Mouse (Mus musculus): ENCODE data around the gene Gsc2. TPM values are rescaled to one million over a fixed set of nuclear protein-coding genes. Genes with fewer than 3 reads are reported as not detected.
"Not testable (repeated sequence)": the region's sequence is repeated elsewhere in the genome, so short reads cannot be mapped to it uniquely, and the experiment has no call there.

The Gsc2 gene
- polyA plus RNA-seq (2016; fragmentation: Nextera tagmentation; extraction: Ambion mirVana) = not detected in 2 replicates

DNA sequence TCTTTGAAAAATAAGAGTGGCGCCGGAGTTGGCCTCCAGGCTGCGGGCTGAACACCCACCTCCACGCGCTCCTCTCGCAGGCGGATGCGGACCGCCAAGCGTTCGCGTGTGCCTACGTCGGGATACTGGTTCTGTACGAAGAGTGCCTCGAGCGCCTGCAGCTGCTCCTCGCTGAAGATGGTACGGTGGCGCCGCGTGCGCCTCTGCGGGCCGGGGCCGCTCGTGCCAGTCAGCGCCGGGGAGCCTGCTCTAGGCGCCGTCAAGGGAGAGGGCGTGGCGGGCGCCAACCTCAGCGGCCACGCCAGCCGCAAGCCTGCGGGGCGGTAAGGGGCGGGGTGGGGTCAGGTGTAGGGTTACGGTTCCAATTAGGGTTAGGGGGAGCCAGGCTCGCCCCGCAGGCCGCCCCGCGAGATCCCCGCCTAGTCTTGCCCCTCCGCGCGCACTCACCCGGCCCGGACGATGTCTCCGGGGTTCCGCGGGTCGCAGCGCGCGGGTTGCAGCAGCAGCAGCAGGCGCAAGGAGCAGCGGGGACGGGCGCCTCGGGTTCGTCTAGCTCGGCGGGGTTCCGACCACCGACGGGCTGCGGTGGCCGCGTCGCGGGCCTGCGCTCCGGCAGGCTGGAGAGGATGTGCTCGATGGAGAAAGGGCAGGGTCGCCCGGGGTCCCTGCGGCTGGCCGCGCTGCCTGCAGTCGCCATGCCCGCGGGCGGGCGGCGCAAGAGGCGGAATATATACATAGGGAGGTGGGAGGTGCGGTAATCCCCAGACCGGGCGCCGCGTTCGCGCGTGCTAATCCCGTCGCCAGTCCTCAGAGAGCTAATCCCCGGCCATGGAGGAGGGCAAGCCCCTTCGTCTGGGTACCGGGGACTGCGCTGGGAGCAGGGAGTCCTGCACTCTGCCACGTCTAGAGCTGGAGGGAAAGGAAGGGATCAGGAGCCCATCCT, at the start of gene Gsc2:
Gene Gsc2 (minus strand): TSS at position 753 of the 943 bp plus-strand sequence.
- Histone ChIP-seq H3K4me2 (peak within 1 kb of the TSS; percentile 75), H3K4me3 (replicated peaks) (peak within 1 kb of the TSS; percentile 45), H3K9me3 (no peaks in the 10 kb centered on the region), H3K27ac (no peak within 1 kb of the TSS), H3K27me3 (peaks cover 77% of the 10 kb centered on the region), H3K4me1 (replicated peaks) (peaks cover 19% of the 10 kb centered on the region), H3K9ac (replicated peaks) (peak within 1 kb of the TSS; percentile 42), H3K36me3 (no peaks in the 10 kb centered on the region)
- no peak for ATAC-seq (ENCODE audit: insufficient number of reproducible peaks, insufficient read depth, low FRiP score, low TSS enrichment, low read depth)
- under 1% methylated on average over 105 of the region's 106 CpGs for WGBS

GRCm38 (mm10) chr16:17962091-17962490, 47.2 kb upstream of the Gsc2 start:
- Histone ChIP-seq H3K4me1 (replicated peaks) (no peaks in the 10 kb centered on the region), H3K27me3 (no peaks in the 10 kb centered on the region), H3K9ac (replicated peaks) (no peak overlapping the region), H3K9me3 (no peaks in the 10 kb centered on the region), H3K27ac (no peak overlapping the region), H3K4me3 (replicated peaks) (no peak overlapping the region), H3K36me3 (no peaks in the 10 kb centered on the region), H3K4me2 (no peak overlapping the region)
- no peak for ATAC-seq (ENCODE audit: insufficient number of reproducible peaks, insufficient read depth, low FRiP score, low TSS enrichment, low read depth)
- WGBS = 76% methylated on average over 7 of the region's 7 CpGs

DNA sequence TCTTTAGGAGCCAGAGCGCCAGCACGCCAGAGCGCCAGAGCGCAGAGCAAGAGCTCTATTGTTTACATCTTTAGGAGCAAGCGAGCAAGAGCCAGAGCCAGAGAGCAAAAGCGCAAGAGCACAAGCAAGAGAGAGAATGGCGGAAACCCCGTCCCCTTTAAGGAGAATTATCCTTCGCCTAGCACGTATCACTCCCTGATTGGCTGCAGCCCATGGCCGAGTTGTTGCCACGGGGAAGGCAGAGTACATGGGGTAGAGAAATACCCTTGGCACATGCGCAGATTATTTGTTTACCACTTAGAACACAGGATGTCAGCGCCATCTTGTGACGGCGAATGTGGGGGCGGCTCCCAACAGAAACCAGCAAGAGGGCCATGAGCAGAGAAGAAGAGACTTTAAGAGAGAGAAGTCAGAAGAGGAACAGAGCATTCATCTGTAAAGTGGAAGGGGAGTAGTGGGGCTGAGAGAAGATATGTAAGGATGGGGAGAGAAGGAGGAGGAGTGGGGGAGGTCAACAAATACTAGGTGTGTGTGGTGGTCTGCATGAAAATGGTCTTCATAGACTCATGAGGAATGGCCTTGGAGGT, 41.3 kb upstream of the Gsc2 start:
- H3K4me1 ChIP-seq (replicated peaks); H3K36me3 ChIP-seq; H3K4me2 ChIP-seq; ATAC-seq (ENCODE audit: insufficient number of reproducible peaks, insufficient read depth, low FRiP score, low TSS enrichment, low read depth); H3K9me3 ChIP-seq; H3K9ac ChIP-seq (replicated peaks); H3K27me3 ChIP-seq; H3K4me3 ChIP-seq (replicated peaks); H3K27ac ChIP-seq: not testable (repeated sequence)
- WGBS = 96% methylated on average over 17 of the region's 17 CpGs

GRCm38 (mm10) chr16:17951618-17952017, 36.8 kb upstream of the Gsc2 start:
- Histone ChIP-seq H3K27me3 (no peaks in the 10 kb centered on the region), H3K9me3 (peaks cover 4% of the 10 kb centered on the region; the same call in 1 of the 2 replicates), H3K4me1 (replicated peaks) (peaks cover 4% of the 10 kb centered on the region; the same call in 1 of the 2 replicates), H3K27ac (no peak overlapping the region), H3K36me3 (no peaks in the 10 kb centered on the region), H3K9ac (replicated peaks) (no peak overlapping the region), H3K4me3 (replicated peaks) (no peak overlapping the region), H3K4me2 (no peak overlapping the region)
- WGBS = 83% methylated on average over 3 of the region's 4 CpGs
- ATAC-seq (ENCODE audit: insufficient number of reproducible peaks, insufficient read depth, low FRiP score, low TSS enrichment, low read depth) = no peak

GRCm38 (mm10) chr16:17950068-17950467, 35.2 kb upstream of the Gsc2 start:
- no peaks in the 10 kb centered on the region for H3K9me3 ChIP-seq
- H3K36me3 ChIP-seq = no peaks in the 10 kb centered on the region
- peaks cover 4% of the 10 kb centered on the region; the same call in 1 of the 2 replicates for H3K4me1 ChIP-seq (replicated peaks)
- no peak overlapping the region for H3K4me2 ChIP-seq
- H3K27me3 ChIP-seq = no peaks in the 10 kb centered on the region
- H3K4me3 ChIP-seq (replicated peaks) = no peak overlapping the region
- 71% methylated on average over 4 of the region's 4 CpGs for WGBS
- no peak for ATAC-seq (ENCODE audit: insufficient number of reproducible peaks, insufficient read depth, low FRiP score, low TSS enrichment, low read depth)
- 0 out of 2 replicates have a peak overlapping the region, but pooled peaks have one; percentile 1 for H3K27ac ChIP-seq
- no peak overlapping the region for H3K9ac ChIP-seq (replicated peaks)

DNA sequence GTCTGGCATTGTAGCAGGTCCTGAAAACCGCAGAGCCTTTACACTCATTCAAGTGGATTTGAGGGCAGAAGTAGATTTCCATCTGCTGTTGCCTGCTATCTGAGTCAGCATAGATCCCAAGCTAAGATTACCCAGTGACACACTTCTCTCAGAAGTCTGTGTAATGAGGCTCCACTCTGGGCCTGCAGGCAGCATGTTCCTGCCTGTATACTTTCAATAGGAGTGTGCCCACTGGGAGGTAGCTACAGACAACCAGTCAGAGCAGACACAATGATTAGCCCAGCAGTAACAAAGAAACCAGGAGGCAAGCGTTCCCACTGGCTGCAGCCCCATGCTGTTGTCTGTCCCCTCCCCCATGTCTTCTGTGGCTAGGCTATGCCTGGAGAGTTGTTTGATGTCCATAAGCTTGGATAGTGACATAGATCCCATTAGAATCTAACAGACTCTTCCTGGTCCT, 34.6 kb upstream of the Gsc2 start:
- ATAC-seq (ENCODE audit: insufficient number of reproducible peaks, insufficient read depth, low FRiP score, low TSS enrichment, low read depth) = no peak
- 45% methylated on average over 2 of the region's 2 CpGs for WGBS
- H3K36me3 ChIP-seq = no peaks in the 10 kb centered on the region
- no peak overlapping the region for H3K4me3 ChIP-seq (replicated peaks)
- H3K4me1 ChIP-seq (replicated peaks) = peaks cover 4% of the 10 kb centered on the region; the same call in 1 of the 2 replicates
- H3K9me3 ChIP-seq = no peaks in the 10 kb centered on the region
- 0 out of 2 replicates have a peak overlapping the region, but pooled peaks have one; percentile 5 for H3K27ac ChIP-seq
- H3K4me2 ChIP-seq = no peak overlapping the region
- H3K9ac ChIP-seq (replicated peaks) = no peak overlapping the region
- H3K27me3 ChIP-seq = no peaks in the 10 kb centered on the region

DNA sequence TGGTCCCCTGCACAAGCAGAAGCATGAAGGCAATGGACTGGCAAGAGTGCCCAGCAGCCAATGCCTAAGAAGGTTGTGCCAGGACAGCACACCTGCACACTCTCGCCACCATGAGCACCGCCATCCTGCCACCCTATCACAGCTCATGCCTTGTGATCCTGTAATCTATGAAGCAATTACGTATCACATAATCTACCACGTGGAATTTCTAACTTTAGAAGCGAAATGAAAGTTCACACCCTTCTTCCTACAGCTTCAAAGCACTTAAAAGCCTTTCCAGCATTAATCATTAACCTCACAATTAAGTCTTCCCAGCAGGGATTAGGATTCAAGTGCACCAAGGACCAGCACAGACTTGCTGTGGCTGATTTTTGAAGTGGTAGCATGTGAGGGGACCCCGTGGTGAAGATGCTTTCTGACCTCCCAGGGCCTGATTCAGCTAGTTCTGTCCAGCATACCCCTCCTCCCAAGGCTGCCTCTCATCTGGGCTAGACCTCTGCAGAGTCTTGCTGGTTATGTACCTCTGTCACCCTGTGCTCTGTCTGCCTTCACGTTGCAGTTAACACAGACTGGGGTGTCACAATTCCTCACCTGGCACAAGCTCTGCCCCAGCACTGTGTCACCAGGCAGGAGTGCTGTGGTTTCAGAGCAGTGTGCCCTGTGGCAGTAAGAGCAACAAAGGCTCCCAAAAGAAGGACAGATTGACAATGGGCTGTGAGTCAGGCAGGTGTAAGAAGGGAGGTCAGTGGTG, 30.4 kb upstream of the Gsc2 start:
- 55% methylated on average over 7 of the region's 7 CpGs for WGBS
- no peak overlapping the region for H3K9ac ChIP-seq (replicated peaks)
- no peaks in the 10 kb centered on the region for H3K9me3 ChIP-seq
- no peak overlapping the region for H3K4me2 ChIP-seq
- H3K36me3 ChIP-seq = no peaks in the 10 kb centered on the region
- peaks cover 4% of the 10 kb centered on the region; the same call in 1 of the 2 replicates for H3K4me1 ChIP-seq (replicated peaks)
- no peak for ATAC-seq (ENCODE audit: insufficient number of reproducible peaks, insufficient read depth, low FRiP score, low TSS enrichment, low read depth)
- no peak overlapping the region for H3K27ac ChIP-seq
- H3K27me3 ChIP-seq = no peaks in the 10 kb centered on the region
- no peak overlapping the region for H3K4me3 ChIP-seq (replicated peaks)

DNA sequence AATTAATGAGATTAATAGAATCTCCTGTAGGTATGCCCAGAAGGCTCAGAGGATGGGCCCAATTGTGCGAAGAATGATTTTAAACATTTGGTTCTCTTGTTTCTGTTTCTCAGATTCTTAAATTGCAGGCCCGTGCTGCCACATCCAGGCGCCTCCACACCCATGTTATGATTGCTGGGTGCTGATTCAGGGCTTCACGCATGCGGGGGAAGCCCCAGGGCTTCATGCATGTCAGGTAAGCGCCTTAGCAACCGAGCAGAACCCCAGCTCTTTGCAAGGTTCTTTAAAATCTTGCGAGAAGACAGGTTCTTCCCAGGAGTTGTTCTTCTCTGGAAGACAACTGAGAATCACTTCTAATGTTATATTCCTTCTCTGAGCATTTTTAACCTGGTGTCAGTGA, 28.6 kb upstream of the Gsc2 start:
- H3K4me3 ChIP-seq (replicated peaks) = no peak overlapping the region
- no peaks in the 10 kb centered on the region for H3K9me3 ChIP-seq
- no peak overlapping the region for H3K27ac ChIP-seq
- no peak for ATAC-seq (ENCODE audit: insufficient number of reproducible peaks, insufficient read depth, low FRiP score, low TSS enrichment, low read depth)
- H3K4me1 ChIP-seq (replicated peaks) = no peaks in the 10 kb centered on the region; the same call in 1 of the 2 replicates
- H3K36me3 ChIP-seq = no peaks in the 10 kb centered on the region
- no peak overlapping the region for H3K9ac ChIP-seq (replicated peaks)
- WGBS = 67% methylated on average over 8 of the region's 8 CpGs
- H3K4me2 ChIP-seq = no peak overlapping the region
- H3K27me3 ChIP-seq = no peaks in the 10 kb centered on the region

GRCm38 (mm10) chr16:17939255-17939751, 24.4 kb upstream of the Gsc2 start:
- Histone ChIP-seq H3K4me3 (replicated peaks) (no peak overlapping the region), H3K27me3 (peaks cover 19% of the 10 kb centered on the region), H3K4me1 (replicated peaks) (no peaks in the 10 kb centered on the region; the same call in 1 of the 2 replicates), H3K36me3 (no peaks in the 10 kb centered on the region), H3K27ac (no peak overlapping the region), H3K4me2 (no peak overlapping the region), H3K9me3 (no peaks in the 10 kb centered on the region), H3K9ac (replicated peaks) (no peak overlapping the region)
- no peak for ATAC-seq (ENCODE audit: insufficient number of reproducible peaks, insufficient read depth, low FRiP score, low TSS enrichment, low read depth)
- 67% methylated on average over 9 of the region's 9 CpGs for WGBS

DNA sequence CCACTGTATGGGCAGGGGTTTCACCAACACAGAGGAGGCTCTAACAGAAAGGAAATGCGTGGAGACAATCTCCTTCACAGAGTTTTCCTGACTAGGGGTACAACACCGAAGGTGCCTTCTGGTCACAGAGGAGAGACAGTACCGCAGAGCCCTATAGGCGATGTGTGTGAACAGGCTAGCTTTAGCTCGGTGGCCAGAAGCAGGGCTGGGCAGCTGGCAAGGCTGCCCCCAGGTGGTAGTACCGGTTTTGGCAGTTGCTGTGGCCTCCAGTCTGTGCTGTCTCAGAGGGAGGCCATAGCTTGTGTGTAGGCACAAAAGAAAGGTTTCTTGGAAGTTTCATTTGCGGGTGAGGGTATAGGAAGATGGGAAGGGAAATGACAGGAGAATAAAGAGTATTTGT, 24.0 kb upstream of the Gsc2 start:
- Histone ChIP-seq H3K9me3 (no peaks in the 10 kb centered on the region), H3K4me1 (replicated peaks) (no peaks in the 10 kb centered on the region; the same call in 1 of the 2 replicates), H3K4me3 (replicated peaks) (no peak overlapping the region), H3K4me2 (no peak overlapping the region), H3K27me3 (peaks cover 19% of the 10 kb centered on the region), H3K27ac (no peak overlapping the region), H3K9ac (replicated peaks) (no peak overlapping the region), H3K36me3 (no peaks in the 10 kb centered on the region)
- WGBS = 10% methylated on average over 7 of the region's 7 CpGs
- peak; percentile 73; the same call in 1 of the 2 replicates for ATAC-seq (ENCODE audit: insufficient number of reproducible peaks, insufficient read depth, low FRiP score, low TSS enrichment, low read depth)

Data from limb, embryonic 12.5 days (tissue).